Mouse (Mus musculus) heart, embryonic 13.5 days (tissue): ENCODE results near the gene Zfp771. TPM values are rescaled to one million over a fixed set of nuclear protein-coding genes. Genes with fewer than 3 reads are reported as not detected.

ENCODE experiments used
- ATAC-seq: fragments of 200-750 bp; cut with Nextera tagmentation; 2 replicates; pipeline ENCODE4 v1.8.0; 2017; ENCODE audit warnings: moderate TSS enrichment; ENCODE audit not compliant: insufficient number of reproducible peaks, low FRiP score, low TSS enrichment; ENCODE audit errors: extremely low read depth
- H3K27ac ChIP-seq: fragments of 300-500 bp; sonication (generic); replicated peaks from 2 replicates; pipeline ENCODE4 v1.5.1; 2015; ENCODE audit warnings: moderate library complexity, mild to moderate bottlenecking, inconsistent platforms
- H3K27me3 ChIP-seq: fragments of 300-500 bp; sonication (generic); replicated peaks from 2 replicates; pipeline ENCODE4 v1.6.1; 2015; ENCODE audit warnings: mild to moderate bottlenecking, inconsistent platforms
- H3K36me3 ChIP-seq: fragments of 300-500 bp; sonication (generic); 2 replicates; pipeline ENCODE4 v1.6.1; 2015; ENCODE audit warnings: mild to moderate bottlenecking, inconsistent platforms
- H3K4me1 ChIP-seq: fragments of 300-500 bp; sonication (generic); 2 replicates; pipeline ENCODE4 v1.6.1; 2015; ENCODE audit warnings: inconsistent platforms
- H3K4me2 ChIP-seq: fragments of 300-500 bp; sonication (generic); 2 replicates; pipeline ENCODE4 v1.6.1; 2015; ENCODE audit warnings: inconsistent platforms, mild to moderate bottlenecking, moderate library complexity
- H3K4me3 ChIP-seq: fragments of 300-500 bp; sonication (generic); 2 replicates; pipeline ENCODE4 v1.5.1; 2015; ENCODE audit warnings: moderate library complexity, mild to moderate bottlenecking, inconsistent platforms
- H3K9ac ChIP-seq: fragments of 300-500 bp; sonication (generic); 2 replicates; pipeline ENCODE4 v1.6.1; 2015; ENCODE audit warnings: inconsistent platforms, mild to moderate bottlenecking, moderate library complexity
- H3K9me3 ChIP-seq: fragments of 300-500 bp; sonication (generic); 2 replicates; pipeline ENCODE4 v1.6.1; 2016; ENCODE audit warnings: inconsistent platforms
- WGBS: fragments of 180-500 bp; shearing (Covaris S2); methylation state at CpG from one replicate; pipeline ENCODE4 v1.1.7; 2015; ENCODE audit warnings: mixed read lengths; 5-methylcytosine and 5-hydroxymethylcytosine counted together
- polyA plus RNA-seq: library from polyadenylated mRNA; unstranded; fragments of >200 nt; fragmentation: Nextera tagmentation; extraction: Ambion mirVana; gene quantifications from 2 replicates; pipeline ENCODE4 v1.2.1, GENCODE M21; 2015

Zfp771 gene
- polyA plus RNA-seq, 1 experiment from 2014 or later = 32.6 TPM

GRCm38 (mm10) chr7:127273925-127274789 is 30.1 kb downstream of the Zfp771 start, which contains the start of gene Sephs2:
Gene Sephs2 (minus strand): TSS chr7:127274055.
- 2% methylated on average over 39 of the region's 39 CpGs for WGBS
- peak; percentile 82 for ATAC-seq
- H3K4me1 ChIP-seq = peaks cover 29% of the 10 kb centered on the region

GRCm38 (mm10) chr7:127276519-127276961 is 32.5 kb downstream of the Zfp771 start:
- H3K4me2 ChIP-seq = no peak overlapping the region
- 71% methylated on average over 5 of the region's 5 CpGs for WGBS
- no peaks in the 10 kb centered on the region for H3K9me3 ChIP-seq
- H3K36me3 ChIP-seq = peaks cover 12% of the 10 kb centered on the region
- H3K4me3 ChIP-seq = no peak overlapping the region
- H3K9ac ChIP-seq = no peak overlapping the region
- H3K4me1 ChIP-seq = peaks cover 29% of the 10 kb centered on the region
- H3K27me3 ChIP-seq = no peaks in the 10 kb centered on the region
- no peak for ATAC-seq
- H3K27ac ChIP-seq = no peak overlapping the region

More at GRCm38 (mm10) chr7:127273925-127274789, 30.1 kb downstream of the Zfp771 start, which contains the start of gene Sephs2:
- Histone ChIP-seq H3K27ac (peak within 1 kb of the TSS; percentile 93), H3K27me3 (no peaks in the 10 kb centered on the region), H3K4me3 (peak within 1 kb of the TSS; percentile 95), H3K9me3 (no peaks in the 10 kb centered on the region), H3K36me3 (peaks cover 35% of the 10 kb centered on the region), H3K4me2 (peak within 1 kb of the TSS; percentile 94), H3K9ac (peak within 1 kb of the TSS; percentile 97)

GRCm38 (mm10) chr7:127278311-127278710 is 34.2 kb downstream of the Zfp771 start:
- Histone ChIP-seq H3K36me3 (no peaks in the 10 kb centered on the region), H3K9me3 (no peaks in the 10 kb centered on the region), H3K4me2 (no peak overlapping the region), H3K27ac (no peak overlapping the region), H3K9ac (no peak overlapping the region), H3K4me1 (peaks cover 13% of the 10 kb centered on the region), H3K4me3 (no peak overlapping the region), H3K27me3 (no peaks in the 10 kb centered on the region)
- no peak for ATAC-seq
- 27% methylated on average over 8 of the region's 8 CpGs for WGBS

GRCm38 (mm10) chr7:127280092-127280491 is 36.0 kb downstream of the Zfp771 start:
- 46% methylated on average over 3 of the region's 3 CpGs for WGBS
- no peak overlapping the region for H3K9ac ChIP-seq
- peaks cover 8% of the 10 kb centered on the region for H3K4me1 ChIP-seq
- H3K4me2 ChIP-seq = no peak overlapping the region
- H3K27ac ChIP-seq = no peak overlapping the region
- no peaks in the 10 kb centered on the region for H3K27me3 ChIP-seq
- no peak overlapping the region for H3K4me3 ChIP-seq
- H3K36me3 ChIP-seq = no peaks in the 10 kb centered on the region
- ATAC-seq = no peak
- H3K9me3 ChIP-seq = no peaks in the 10 kb centered on the region

GRCm38 (mm10) chr7:127281114-127281513 is 37.0 kb downstream of the Zfp771 start:
- no peaks in the 10 kb centered on the region for H3K9me3 ChIP-seq
- H3K4me3 ChIP-seq = no peak overlapping the region
- no peaks in the 10 kb centered on the region for H3K36me3 ChIP-seq
- WGBS = 41% methylated on average over 4 of the region's 4 CpGs
- no peak overlapping the region for H3K4me2 ChIP-seq
- H3K27ac ChIP-seq = no peak overlapping the region; the same call in 1 of the 2 replicates
- no peaks in the 10 kb centered on the region for H3K27me3 ChIP-seq
- H3K4me1 ChIP-seq = peaks cover 8% of the 10 kb centered on the region
- H3K9ac ChIP-seq = no peak overlapping the region
- ATAC-seq = no peak

- Histone ChIP-seq H3K9ac (no peak overlapping the region), H3K4me3 (no peak overlapping the region), H3K9me3 (peaks cover 8% of the 10 kb centered on the region; the same call in 1 of the 2 replicates), H3K36me3 (no peaks in the 10 kb centered on the region), H3K27ac (no peak overlapping the region), H3K4me2 (no peak overlapping the region), H3K4me1 (peaks cover 8% of the 10 kb centered on the region), H3K27me3 (no peaks in the 10 kb centered on the region)
- no peak for ATAC-seq
- WGBS = 57% methylated on average over 2 of the region's 2 CpGs
These were observed 38.1 kb downstream of the Zfp771 start for GRCm38 (mm10) chr7:127282190-127282589.

GRCm38 (mm10) chr7:127285154-127285553 is 41.1 kb downstream of the Zfp771 start:
- H3K9me3 ChIP-seq = peaks cover 21% of the 10 kb centered on the region
- H3K9ac ChIP-seq = no peak overlapping the region
- H3K4me1 ChIP-seq = peaks cover 8% of the 10 kb centered on the region
- no peak overlapping the region for H3K27ac ChIP-seq
- H3K36me3 ChIP-seq = no peaks in the 10 kb centered on the region
- H3K27me3 ChIP-seq = 0 out of 2 replicates have a peak, but pooled peaks cover 3% of the 10 kb centered on the region
- H3K4me2 ChIP-seq = no peak overlapping the region
- WGBS = 36% methylated on average over 5 of the region's 10 CpGs
- no peak overlapping the region for H3K4me3 ChIP-seq
- ATAC-seq = no peak

- no peak overlapping the region for H3K4me2 ChIP-seq
- peaks cover 7% of the 10 kb centered on the region; the same call in 1 of the 2 replicates for H3K27me3 ChIP-seq
- no peak overlapping the region for H3K9ac ChIP-seq
- peaks cover 21% of the 10 kb centered on the region for H3K9me3 ChIP-seq
- H3K36me3 ChIP-seq = no peaks in the 10 kb centered on the region
- no peak for ATAC-seq
- H3K4me3 ChIP-seq = no peak overlapping the region
- H3K27ac ChIP-seq = no peak overlapping the region
- H3K4me1 ChIP-seq = no peaks in the 10 kb centered on the region
- 64% methylated on average over 1 of the region's 1 CpGs for WGBS
These were observed 43.9 kb downstream of the Zfp771 start for GRCm38 (mm10) chr7:127287940-127288339.

GRCm38 (mm10) chr7:127289306-127289705 is 45.2 kb downstream of the Zfp771 start:
- H3K4me3 ChIP-seq = no peak overlapping the region
- H3K4me1 ChIP-seq = no peaks in the 10 kb centered on the region
- no peak overlapping the region for H3K27ac ChIP-seq
- peaks cover 21% of the 10 kb centered on the region for H3K9me3 ChIP-seq
- 69% methylated on average over 2 of the region's 2 CpGs for WGBS
- H3K27me3 ChIP-seq = peaks cover 7% of the 10 kb centered on the region; the same call in 1 of the 2 replicates
- no peak overlapping the region for H3K4me2 ChIP-seq
- ATAC-seq = no peak
- no peak overlapping the region for H3K9ac ChIP-seq
- H3K36me3 ChIP-seq = no peaks in the 10 kb centered on the region

- H3K4me3 ChIP-seq = no peak overlapping the region
- H3K27me3 ChIP-seq = peaks cover 7% of the 10 kb centered on the region; the same call in 1 of the 2 replicates
- H3K4me1 ChIP-seq = no peaks in the 10 kb centered on the region
- peaks cover 21% of the 10 kb centered on the region for H3K9me3 ChIP-seq
- no peak overlapping the region for H3K9ac ChIP-seq
- ATAC-seq = no peak
- 62% methylated on average over 8 of the region's 8 CpGs for WGBS
- H3K4me2 ChIP-seq = no peak overlapping the region
- H3K27ac ChIP-seq = no peak overlapping the region
- no peaks in the 10 kb centered on the region for H3K36me3 ChIP-seq
These were observed 46.1 kb downstream of the Zfp771 start for GRCm38 (mm10) chr7:127290142-127290541.

GRCm38 (mm10) chr7:127296098-127296497 is 52.0 kb downstream of the Zfp771 start, which contains the start of gene Itgal:
Gene Itgal (plus strand): TSS chr7:127296260.
- Histone ChIP-seq H3K27ac (no peak within 1 kb of the TSS), H3K9ac (no peak within 1 kb of the TSS), H3K4me3 (no peak within 1 kb of the TSS), H3K36me3 (no peaks in the 10 kb centered on the region), H3K4me2 (no peak within 1 kb of the TSS), H3K4me1 (peaks cover 11% of the 10 kb centered on the region), H3K9me3 (no peaks in the 10 kb centered on the region), H3K27me3 (no peaks in the 10 kb centered on the region)
- WGBS = 74% methylated on average over 11 of the region's 11 CpGs
- ATAC-seq = no peak
